Mouse (Mus musculus) heart, postnatal 0 days (tissue): ENCODE data around the gene Slc6a18.

Experiments
- CTCF ChIP-seq: IDR thresholded peaks from 2 replicates; pipeline ENCODE4 v1.5.1; 2016; ENCODE audit warnings: antibody characterized with exemption, control low read depth, low read depth
- EP300 ChIP-seq: IDR thresholded peaks from 2 replicates; pipeline ENCODE4 v1.6.1; 2016; ENCODE audit warnings: antibody characterized with exemption, low read depth

DNA sequence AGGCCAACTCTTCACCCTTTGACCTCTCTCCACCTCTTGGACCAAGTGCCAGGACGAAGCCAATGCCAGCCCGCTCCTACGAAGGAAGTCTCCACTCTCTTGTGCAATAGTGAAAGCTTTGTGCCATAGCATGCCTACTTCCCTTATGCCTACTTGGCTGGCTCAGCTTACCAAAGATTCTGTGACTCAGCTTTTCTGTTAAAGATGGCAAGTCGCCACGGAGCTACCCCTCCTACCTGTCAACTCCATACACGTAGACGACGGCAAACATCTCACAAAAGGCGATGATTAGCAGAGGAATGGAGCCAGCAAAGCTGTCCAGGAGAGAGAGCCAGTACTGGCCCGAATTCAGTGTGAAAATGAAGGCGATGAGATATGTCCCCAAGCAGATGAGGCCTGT, 5.9 kb upstream of the Slc6a18 start:
- TF ChIP-seq CTCF (no peak), EP300 (no peak)
